Mouse (Mus musculus) C2C12 (cell line): Measurements from ENCODE around the gene Pgrmc2.

Source experiments
- CTCF ChIP-seq: IDR thresholded peaks from one replicate; pipeline ENCODE4 v1.5.1; 2011; ENCODE audit not compliant: control insufficient read depth, insufficient read depth, insufficient read length
- MYOD1 ChIP-seq: IDR thresholded peaks from one replicate; pipeline ENCODE4 v1.6.1; 2011; ENCODE audit warnings: low read depth; ENCODE audit not compliant: control insufficient read depth, insufficient read length

- TF ChIP-seq MYOD1, result no peak
- no peak for TF ChIP-seq CTCF
These were observed 7.5 kb downstream of the Pgrmc2 start for GRCm38 (mm10) chr3:41075376-41075775.
